In the genomic region with DNA sequence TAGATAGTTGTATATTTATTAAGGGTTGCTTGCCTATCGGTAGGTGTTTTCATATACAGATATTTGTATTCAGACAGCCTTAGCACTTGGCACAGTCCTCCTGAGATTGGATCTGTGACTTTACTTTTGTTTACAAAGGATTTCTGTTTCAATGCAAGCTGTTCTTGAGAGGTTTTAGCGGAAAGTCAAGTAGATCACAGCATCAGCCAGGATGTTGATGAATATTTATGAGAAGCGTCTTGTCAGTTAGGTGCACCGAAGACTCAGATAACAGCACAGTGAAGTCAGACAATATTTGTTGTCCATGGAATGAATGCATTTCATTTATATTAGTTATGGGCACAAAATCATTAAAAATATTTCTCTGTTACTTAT, we compare ENCODE assay signal across 16 mouse cellular contexts. TPM values are rescaled to one million over a fixed set of nuclear protein-coding genes. Genes with fewer than 3 reads are reported as not detected.
"Had no signal": no experiment of that assay in that cellular context is flagged by ENCODE, and none has a peak within 500 bp of the region (broad histone marks: within the 10 kb centered on the region; RNA-seq: fewer than 3 reads in every experiment).

No protein-coding gene starts in this region.

- DNase-seq: kidney, postnatal 10 days; kidney, postnatal 4 days; liver; liver, embryonic 13.5 days; liver, postnatal 0 days; lung, postnatal 14 days; right cerebral cortex, adult 18-20 months; right cerebral cortex, postnatal 25 days had no signal

- H3K4me1 ChIP-seq: megakaryocyte, embryonic 14.5 days had no signal

- ATAC-seq: liver, postnatal 0 days had no signal

- H3K27ac ChIP-seq: layer of hippocampus, adult 2 months; limb, embryonic 12.5 days; liver, embryonic 13.5 days; lung, embryonic 15.5 days; macrophage; neural tube, embryonic 15.5 days; stomach, postnatal 0 days had no signal

- H3K9me3 ChIP-seq: limb, embryonic 12.5 days; liver, embryonic 13.5 days; lung, embryonic 15.5 days; megakaryocyte, embryonic 14.5 days; neural tube, embryonic 15.5 days had no signal

- H3K36me3 ChIP-seq: limb, embryonic 12.5 days; liver, embryonic 13.5 days; lung, embryonic 15.5 days; neural tube, embryonic 15.5 days had no signal

- H3K9ac ChIP-seq: limb, embryonic 12.5 days; liver, embryonic 13.5 days; liver, postnatal 0 days; lung, embryonic 15.5 days; neural tube, embryonic 15.5 days had no signal

- H3K4me2 ChIP-seq: limb, embryonic 12.5 days; liver, embryonic 13.5 days; lung, embryonic 15.5 days; neural tube, embryonic 15.5 days had no signal

- H3K4me3 ChIP-seq: layer of hippocampus, adult 2 months; limb, embryonic 12.5 days; liver, embryonic 13.5 days; lung, embryonic 15.5 days; megakaryocyte, embryonic 14.5 days; myocyte; neural tube, embryonic 15.5 days had no signal

- H3K27me3 ChIP-seq: limb, embryonic 12.5 days; liver, embryonic 13.5 days; lung, embryonic 15.5 days; megakaryocyte, embryonic 14.5 days; neural tube, embryonic 15.5 days had no signal

RNA-seq across cellular contexts. Expression of gene Dclk3, which starts 19.0 kb away (rescaled TPM):
- polyA plus RNA-seq: liver, embryonic 13.5 days; macrophage; myocyte had no signal
